Mouse (Mus musculus) CD4-positive, CD25-positive, alpha-beta regulatory T cell, adult 2 months (primary cell): Measurements from ENCODE around the gene Gm9837.

Source experiments
- DNase-seq: peaks from one replicate; pipeline ENCODE4 v3.0.0-alpha.2; 2012; ENCODE audit warnings: low read depth, low spot score

The Gm9837 gene

GRCm38 (mm10) chr11:53469968-53470695 is at the start of gene Gm9837:
TSS of gene Gm9837 (minus strand) at chr11:53470479.
- peak; percentile 92 for DNase-seq

DNA sequence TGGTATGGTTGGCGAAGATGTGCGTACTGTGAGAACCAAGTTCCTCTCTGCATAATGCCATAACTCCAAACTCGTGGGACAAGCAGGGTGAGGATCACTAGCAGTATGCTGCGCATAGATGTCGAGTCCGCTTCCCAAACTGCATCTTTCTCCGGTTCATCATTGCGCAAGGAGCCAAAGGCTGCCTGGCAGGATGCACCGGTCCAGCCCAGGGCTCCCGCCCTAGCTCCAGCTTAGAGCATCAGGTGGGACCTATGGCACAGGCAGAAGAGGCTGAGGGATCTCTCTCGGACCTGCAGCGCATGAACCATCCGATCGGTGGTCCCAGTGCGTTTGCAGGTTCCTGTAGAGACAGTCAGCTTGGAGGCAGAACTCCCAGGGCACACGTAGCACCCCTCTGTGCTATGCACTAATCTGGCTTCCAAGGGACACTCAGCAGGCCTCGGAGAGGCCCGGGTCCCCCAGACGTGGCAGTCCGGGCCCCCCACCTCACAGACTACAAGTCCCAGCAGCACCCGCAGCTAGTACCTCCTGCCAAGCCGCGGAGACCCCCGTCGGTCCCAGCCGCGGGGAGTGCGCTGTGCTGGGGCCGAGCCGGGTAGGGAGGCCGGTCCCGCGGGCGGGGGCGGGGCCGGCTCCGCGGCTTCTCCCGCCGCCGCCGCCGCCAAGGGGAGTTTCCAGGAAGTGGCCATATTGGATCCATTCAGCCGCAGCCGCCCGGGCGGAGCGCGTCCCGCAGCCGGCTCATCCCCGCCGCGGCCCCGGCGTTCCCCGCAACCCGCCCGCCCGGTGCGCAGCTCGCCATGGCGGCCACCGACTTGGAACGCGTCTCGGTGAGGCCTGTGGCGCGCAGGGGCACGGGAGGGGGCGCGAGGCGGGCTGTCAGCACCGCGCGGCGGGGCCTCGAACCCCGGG is 49.2 kb upstream of the Gm9837 start, which contains the start of gene Sept8:
Gene Sept8, plus strand, starts transcription at position 51 of the 915 bp plus-strand sequence.
- DNase-seq, result peak; percentile 68

DNA sequence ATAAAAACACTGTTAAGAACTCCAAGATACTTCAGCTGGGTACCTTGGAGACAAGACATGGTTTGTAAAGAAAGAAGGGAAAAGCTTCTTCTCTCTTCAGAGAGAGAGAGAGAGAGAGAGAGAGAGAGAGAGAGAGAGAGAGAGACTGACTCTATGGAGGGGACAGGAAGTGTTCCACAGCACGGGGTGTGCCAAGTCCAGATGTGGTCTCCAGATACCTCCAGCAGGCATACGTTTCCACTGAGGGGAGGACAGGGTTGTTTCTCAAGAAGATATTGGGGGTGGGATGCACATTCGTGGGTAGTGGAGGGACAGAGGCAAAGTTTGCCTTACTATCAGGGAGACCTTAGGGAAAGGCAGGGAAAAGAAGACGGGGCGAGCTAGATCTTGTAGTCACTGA is 48.5 kb upstream of the Gm9837 start:
- DNase-seq, result peak; percentile 17

DNA sequence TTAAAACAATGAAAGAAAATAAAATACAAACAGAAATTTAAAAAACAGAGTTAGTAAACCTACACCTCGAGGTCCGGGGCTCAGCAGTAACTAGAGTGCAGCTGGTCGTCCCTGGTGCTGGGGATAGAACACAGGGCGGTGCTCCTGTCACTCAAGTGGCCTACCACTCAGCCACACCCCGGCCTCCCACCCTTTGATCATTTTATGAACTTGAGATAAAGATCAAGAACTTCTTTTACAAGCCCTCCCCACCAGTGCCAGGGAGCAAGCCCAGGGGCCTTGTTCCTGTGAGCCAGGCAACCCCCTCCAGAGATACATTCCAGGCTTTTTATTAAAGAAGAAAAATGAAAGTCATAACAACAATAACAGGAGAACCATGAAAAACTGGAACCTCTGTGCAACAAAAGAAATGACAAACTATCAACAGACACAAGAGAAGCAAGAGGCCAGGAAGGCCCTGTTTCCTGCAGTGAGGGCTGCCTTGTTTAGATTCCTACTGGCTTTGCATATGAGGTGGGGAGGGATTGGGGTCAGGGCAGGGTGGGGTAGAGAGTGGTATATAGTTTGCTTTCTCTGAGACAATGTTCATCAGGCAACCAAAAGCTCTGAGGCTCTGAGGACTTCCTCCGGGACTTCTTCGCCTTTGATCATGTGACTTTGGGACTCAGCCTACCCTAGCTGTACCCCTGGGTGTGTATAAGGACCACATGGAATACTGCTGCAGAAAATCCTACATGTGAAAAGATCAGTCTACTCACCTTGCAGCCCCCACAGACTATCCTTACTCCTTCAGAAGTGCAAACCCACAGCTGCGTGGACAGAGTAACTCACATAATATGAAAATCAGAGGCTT is 46.7 kb upstream of the Gm9837 start:
- peak; percentile 57 for DNase-seq

GRCm38 (mm10) chr11:53510351-53510750 is 40.1 kb upstream of the Gm9837 start:
- DNase-seq, result no peak

- DNase-seq, result no peak
Observed at GRCm38 (mm10) chr11:53508591-53508990, 38.3 kb upstream of the Gm9837 start.

- no peak for DNase-seq
Observed at GRCm38 (mm10) chr11:53508152-53508551, 37.9 kb upstream of the Gm9837 start.

- no peak for DNase-seq
Observed at GRCm38 (mm10) chr11:53507098-53507805, 37.0 kb upstream of the Gm9837 start.

GRCm38 (mm10) chr11:53505026-53505663 is 34.9 kb upstream of the Gm9837 start:
- no peak for DNase-seq

GRCm38 (mm10) chr11:53504376-53504775 is 34.1 kb upstream of the Gm9837 start:
- DNase-seq, result no peak

- DNase-seq, result no peak
Observed at GRCm38 (mm10) chr11:53503738-53504137, 33.5 kb upstream of the Gm9837 start.

GRCm38 (mm10) chr11:53502039-53502765 is 31.9 kb upstream of the Gm9837 start:
- DNase-seq, result no peak

DNA sequence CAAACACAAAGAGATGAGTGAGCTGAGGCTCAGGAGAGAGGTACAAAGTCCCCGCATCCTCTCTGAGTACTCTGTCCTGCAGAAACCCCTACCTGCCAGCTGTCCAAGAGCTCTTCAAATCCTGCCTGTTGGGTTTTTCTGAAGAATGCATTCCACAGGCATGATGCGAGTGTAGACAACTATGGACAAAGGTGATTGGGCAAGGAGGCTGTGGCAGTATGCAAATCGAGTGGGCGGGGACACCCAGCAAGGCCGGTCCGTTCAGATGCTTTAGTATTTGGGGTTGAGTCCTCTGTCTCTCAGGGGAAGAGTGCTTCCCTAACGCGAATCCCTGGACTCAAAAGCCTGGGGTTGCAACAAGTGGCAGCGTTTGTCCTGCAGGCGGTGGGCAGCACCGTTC is 30.3 kb upstream of the Gm9837 start:
- no peak for DNase-seq

GRCm38 (mm10) chr11:53496946-53497345 is 26.7 kb upstream of the Gm9837 start:
- DNase-seq, result no peak

- DNase-seq, result no peak
Observed at GRCm38 (mm10) chr11:53495417-53495816, 25.1 kb upstream of the Gm9837 start.

GRCm38 (mm10) chr11:53493243-53493955 is 23.1 kb upstream of the Gm9837 start:
- no peak for DNase-seq

DNA sequence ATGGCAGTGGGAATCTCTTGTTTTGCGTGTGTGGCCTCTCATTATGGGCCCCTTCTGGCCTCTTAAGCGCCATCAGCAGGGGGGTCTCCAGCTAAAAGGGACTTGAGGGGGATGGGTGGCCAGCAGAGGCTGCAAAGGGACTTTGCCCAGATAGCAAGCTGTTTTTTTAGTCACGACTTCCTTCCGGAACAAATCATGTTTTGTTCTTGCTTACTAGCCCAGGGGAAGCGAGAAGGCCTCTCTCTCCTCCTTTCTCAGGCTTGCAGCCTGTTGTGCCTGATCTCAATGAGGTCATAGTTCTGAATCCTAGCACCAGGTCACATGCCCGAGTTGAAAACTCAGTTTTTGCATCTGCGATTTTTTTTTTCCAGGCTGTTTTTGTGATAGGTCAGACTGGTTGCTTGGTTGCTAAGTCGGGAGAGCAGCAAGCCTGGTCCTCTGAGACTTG is 21.7 kb upstream of the Gm9837 start:
- no peak for DNase-seq

DNA sequence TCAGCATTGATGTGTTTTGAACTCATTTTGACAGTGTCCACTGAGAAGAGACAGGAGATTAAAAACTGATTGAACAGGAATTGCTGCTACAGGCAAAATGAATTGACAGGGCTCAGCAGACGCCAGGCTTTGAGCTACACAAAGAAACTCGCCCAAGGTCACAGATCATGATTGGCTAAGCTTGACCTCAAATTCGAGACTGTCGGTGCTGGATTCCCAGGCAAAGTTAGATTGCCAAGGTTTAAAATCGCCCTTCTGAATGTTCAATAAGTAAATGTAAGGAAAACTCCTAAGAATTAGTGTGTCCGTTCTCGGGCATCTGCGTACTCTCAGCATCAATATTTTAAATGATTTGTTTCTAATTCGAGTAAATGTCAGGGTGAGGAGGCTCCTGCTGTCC is 19.1 kb upstream of the Gm9837 start:
- DNase-seq, result no peak

GRCm38 (mm10) chr11:53489007-53489406 is 18.7 kb upstream of the Gm9837 start:
- DNase-seq, result no peak
